Comparison of ENCODE assay signal across 8 mouse cellular contexts in genomic region chr5:24481647-24482046, GRCm38 (mm10). TPM values are rescaled to one million over a fixed set of nuclear protein-coding genes. Genes with fewer than 3 reads are reported as not detected.
DNase-seq lines count a peak whose midpoint lies in the region; ATAC-seq and TF ChIP-seq lines count a peak whose summit lies in the region.

No protein-coding gene starts in this region.

- ATAC-seq in heart, embryonic 12.5 days (ENCODE audit: insufficient number of reproducible peaks, low FRiP score): peak; percentile 28; the same call in 1 of the 2 replicates
- peak; percentile 39; the same call in 1 of the 2 replicates for ATAC-seq in lung, embryonic 16.5 days (ENCODE audit: low read depth)

- peak; percentile 32 for DNase-seq in CD4-positive helper T cell, adult 2 months (ENCODE audit: low read depth, low spot score)
- DNase-seq in adipocyte (ENCODE audit: low spot score): peak; percentile 83
- peak; percentile 83 for DNase-seq in kidney, postnatal 14 days
- peak; percentile 57 for DNase-seq in retina, postnatal 7 days (ENCODE audit: low read depth, low spot score)
- DNase-seq in Muller cell, postnatal 12 days (ENCODE audit: inconsistent ontology term): no peak

- WGBS in heart, embryonic 12.5 days: 10% methylated on average over 4 of the region's 4 CpGs
- 10% methylated on average over 3 of the region's 4 CpGs for WGBS in lung, embryonic 16.5 days

- no peak overlapping the region for H3K4me3 ChIP-seq in cortical plate, adult 2 months (ENCODE audit: insufficient read depth, low read length)
- H3K4me3 ChIP-seq in heart, embryonic 12.5 days: no peak overlapping the region
- H3K4me3 ChIP-seq in lung, embryonic 16.5 days (ENCODE audit: low read length): no peak overlapping the region

- peak; percentile 62 for TF ChIP-seq CTCF in cortical plate, adult 2 months (IDR thresholded peaks at IDR 0.05; ENCODE audit: extremely low read depth, insufficient read depth, low read length)

- H3K4me2 ChIP-seq in heart, embryonic 12.5 days: no peak overlapping the region
- H3K4me2 ChIP-seq in lung, embryonic 16.5 days (ENCODE audit: low read depth, low read length): no peak overlapping the region

- no peak overlapping the region for H3K9ac ChIP-seq in heart, embryonic 12.5 days
- no peak overlapping the region for H3K9ac ChIP-seq in lung, embryonic 16.5 days (ENCODE audit: low read length)

- no peaks in the 10 kb centered on the region for H3K9me3 ChIP-seq in heart, embryonic 12.5 days (replicated peaks)
- H3K9me3 ChIP-seq in lung, embryonic 16.5 days (ENCODE audit: control insufficient read depth, low read length): no peaks in the 10 kb centered on the region

- TF ChIP-seq POLR2A in cortical plate, adult 2 months (IDR thresholded peaks at IDR 0.05; ENCODE audit: extremely low read depth, insufficient read depth, low read length): no peak

- 0 out of 2 replicates have a peak, but pooled peaks cover 13% of the 10 kb centered on the region for H3K27me3 ChIP-seq in heart, embryonic 12.5 days (replicated peaks)
- no peaks in the 10 kb centered on the region for H3K27me3 ChIP-seq in lung, embryonic 16.5 days (ENCODE audit: control insufficient read depth, insufficient read depth, low read depth, low read length)

- H3K27ac ChIP-seq in cortical plate, adult 2 months (ENCODE audit: insufficient read depth, low read length): peak overlapping the region; percentile 30; the same call in 1 of the 2 replicates
- no peak overlapping the region for H3K27ac ChIP-seq in heart, embryonic 12.5 days (ENCODE audit: poor library complexity, severe bottlenecking)
- H3K27ac ChIP-seq in lung, embryonic 16.5 days (ENCODE audit: low read length): no peak overlapping the region

- peaks cover 79% of the 10 kb centered on the region for H3K36me3 ChIP-seq in heart, embryonic 12.5 days
- H3K36me3 ChIP-seq in lung, embryonic 16.5 days (ENCODE audit: control insufficient read depth, insufficient read depth, low read length): peaks cover 49% of the 10 kb centered on the region

- H3K4me1 ChIP-seq in cortical plate, adult 2 months (ENCODE audit: control insufficient read depth, insufficient read depth, low read length): peaks cover 11% of the 10 kb centered on the region
- peaks cover 23% of the 10 kb centered on the region for H3K4me1 ChIP-seq in heart, embryonic 12.5 days (replicated peaks)
- H3K4me1 ChIP-seq in lung, embryonic 16.5 days (replicated peaks; ENCODE audit: control insufficient read depth, insufficient read depth, low read length): peaks cover 5% of the 10 kb centered on the region

RNA-seq across cellular contexts. Expression of gene Agap3, which starts 29.7 kb away (rescaled TPM):
- 438 and 458 TPM in 2 replicates for polyA plus RNA-seq in cortical plate, adult 2 months (2012; rRNA removed)
- polyA plus RNA-seq in heart, embryonic 12.5 days (2016; fragmentation: Nextera tagmentation; extraction: Ambion mirVana): 34.9 and 35.2 TPM in 2 replicates
- polyA plus RNA-seq in lung, embryonic 16.5 days (2015; fragmentation: Nextera tagmentation; extraction: Ambion mirVana): 18.6 and 22.1 TPM in 2 replicates

RNA-seq across cellular contexts. Expression of gene Tmub1, which starts 34.0 kb away (rescaled TPM):
- 48.7 and 49.0 TPM in 2 replicates for polyA plus RNA-seq in cortical plate, adult 2 months (2012; rRNA removed)
- polyA plus RNA-seq in heart, embryonic 12.5 days (2016; fragmentation: Nextera tagmentation; extraction: Ambion mirVana): 18.9 and 19.7 TPM in 2 replicates
- polyA plus RNA-seq in lung, embryonic 16.5 days (2015; fragmentation: Nextera tagmentation; extraction: Ambion mirVana): 18.0 and 19.6 TPM in 2 replicates

RNA-seq across cellular contexts. Expression of gene Fastk, which starts 36.6 kb away (rescaled TPM):
- 237 and 255 TPM in 2 replicates for polyA plus RNA-seq in cortical plate, adult 2 months (2012; rRNA removed)
- polyA plus RNA-seq in heart, embryonic 12.5 days (2016; fragmentation: Nextera tagmentation; extraction: Ambion mirVana): 172 and 175 TPM in 2 replicates
- 96.6 and 99.2 TPM in 2 replicates for polyA plus RNA-seq in lung, embryonic 16.5 days (2015; fragmentation: Nextera tagmentation; extraction: Ambion mirVana)

RNA-seq across cellular contexts. Expression of gene Gbx1, which starts 45.4 kb away (rescaled TPM):
- polyA plus RNA-seq in cortical plate, adult 2 months (2012; rRNA removed): 0.04 and 0.06 TPM in 2 replicates
- polyA plus RNA-seq in heart, embryonic 12.5 days (2016; fragmentation: Nextera tagmentation; extraction: Ambion mirVana): not detected in 2 replicates
- polyA plus RNA-seq in lung, embryonic 16.5 days (2015; fragmentation: Nextera tagmentation; extraction: Ambion mirVana): not detected in 2 replicates

RNA-seq across cellular contexts. Expression of gene Slc4a2, which starts 58.0 kb away (rescaled TPM):
- 36.5 and 39.9 TPM in 2 replicates for polyA plus RNA-seq in cortical plate, adult 2 months (2012; rRNA removed)
- 31.1 and 39.4 TPM in 2 replicates for polyA plus RNA-seq in heart, embryonic 12.5 days (2016; fragmentation: Nextera tagmentation; extraction: Ambion mirVana)
- 45.1 and 48.9 TPM in 2 replicates for polyA plus RNA-seq in lung, embryonic 16.5 days (2015; fragmentation: Nextera tagmentation; extraction: Ambion mirVana)

Comparison
In these comparisons a context has a peak if more than half of its experiments do, and no peak if none do; other contexts are left out.
1. RNA of gene Agap3, which starts 29.7 kb away (polyA plus RNA-seq): 438 to 458 TPM in cortical plate, adult 2 months; 34.9 to 35.2 TPM in heart, embryonic 12.5 days and 18.6 to 22.1 TPM in lung, embryonic 16.5 days; every median in the first group is over 10 times any median in the second.